Mouse (Mus musculus): ENCODE data around the gene Ppp1r8.
"Not testable (repeated sequence)": the region's sequence is repeated elsewhere in the genome, so short reads cannot be mapped to it uniquely, and the experiment has no call there.

Ppp1r8 gene

GRCm38 (mm10) chr4:132806620-132807191 lies 36.3 kb downstream of the Ppp1r8 start:
- DNase-seq = no peak

GRCm38 (mm10) chr4:132805599-132806197 lies 37.3 kb downstream of the Ppp1r8 start:
- DNase-seq = no peak

GRCm38 (mm10) chr4:132805146-132805545 lies 37.8 kb downstream of the Ppp1r8 start:
- DNase-seq = no peak

GRCm38 (mm10) chr4:132804331-132804730 lies 38.6 kb downstream of the Ppp1r8 start:
- peak; percentile 10 for DNase-seq

- DNase-seq = no peak
Measured at GRCm38 (mm10) chr4:132803876-132804275, 39.1 kb downstream of the Ppp1r8 start.

GRCm38 (mm10) chr4:132803212-132803611 lies 39.8 kb downstream of the Ppp1r8 start:
- DNase-seq = no peak

- DNase-seq = peak; percentile 29
Measured at GRCm38 (mm10) chr4:132802171-132802637, 40.8 kb downstream of the Ppp1r8 start.

- DNase-seq = no peak
Measured at GRCm38 (mm10) chr4:132801176-132802077, 41.5 kb downstream of the Ppp1r8 start.

GRCm38 (mm10) chr4:132799845-132800244 lies 43.1 kb downstream of the Ppp1r8 start:
- no peak for DNase-seq

- DNase-seq = not testable (repeated sequence)
Measured at GRCm38 (mm10) chr4:132798666-132799065, 44.3 kb downstream of the Ppp1r8 start.

- no peak for DNase-seq
Measured at GRCm38 (mm10) chr4:132798028-132798427, 44.9 kb downstream of the Ppp1r8 start.

GRCm38 (mm10) chr4:132797461-132797860 lies 45.5 kb downstream of the Ppp1r8 start:
- no peak for DNase-seq

GRCm38 (mm10) chr4:132796196-132796886 lies 46.6 kb downstream of the Ppp1r8 start, which contains the start of gene Themis2:
Themis2 (minus strand) TSS chr4:132796387.
- DNase-seq = peak; percentile 87

GRCm38 (mm10) chr4:132795171-132795570 lies 47.8 kb downstream of the Ppp1r8 start:
- no peak for DNase-seq

GRCm38 (mm10) chr4:132794760-132795159 lies 48.2 kb downstream of the Ppp1r8 start:
- DNase-seq = no peak

GRCm38 (mm10) chr4:132794028-132794427 lies 48.9 kb downstream of the Ppp1r8 start:
- no peak for DNase-seq

- not testable (repeated sequence) for DNase-seq
Measured at GRCm38 (mm10) chr4:132793322-132794004, 49.5 kb downstream of the Ppp1r8 start.

GRCm38 (mm10) chr4:132789731-132790130 lies 53.2 kb downstream of the Ppp1r8 start:
- no peak for DNase-seq

GRCm38 (mm10) chr4:132785228-132785627 lies 57.7 kb downstream of the Ppp1r8 start:
- no peak for DNase-seq

- no peak for DNase-seq
Measured at GRCm38 (mm10) chr4:132783732-132784131, 59.2 kb downstream of the Ppp1r8 start.

- DNase-seq = no peak
Measured at GRCm38 (mm10) chr4:132780288-132780687, 62.7 kb downstream of the Ppp1r8 start.

GRCm38 (mm10) chr4:132778562-132779201 lies 64.3 kb downstream of the Ppp1r8 start:
- DNase-seq = no peak
